Mouse (Mus musculus) bone marrow, adult 2 months (tissue): ENCODE measurements around the gene Tcf19.

ENCODE experiments used
- CTCF ChIP-seq: fragments of 200-500 bp; IDR thresholded peaks from 2 replicates; pipeline ENCODE4 v1.5.1; 2011; ENCODE audit warnings: low read length, control low read depth; ENCODE audit not compliant: control insufficient read depth, insufficient read depth
- POLR2A ChIP-seq: fragments of 200-500 bp; IDR thresholded peaks from 2 replicates; pipeline ENCODE4 v1.6.1; 2011; ENCODE audit warnings: low read depth, mild to moderate bottlenecking, control low read depth, low read length, borderline replicate concordance; ENCODE audit not compliant: control insufficient read depth

DNA sequence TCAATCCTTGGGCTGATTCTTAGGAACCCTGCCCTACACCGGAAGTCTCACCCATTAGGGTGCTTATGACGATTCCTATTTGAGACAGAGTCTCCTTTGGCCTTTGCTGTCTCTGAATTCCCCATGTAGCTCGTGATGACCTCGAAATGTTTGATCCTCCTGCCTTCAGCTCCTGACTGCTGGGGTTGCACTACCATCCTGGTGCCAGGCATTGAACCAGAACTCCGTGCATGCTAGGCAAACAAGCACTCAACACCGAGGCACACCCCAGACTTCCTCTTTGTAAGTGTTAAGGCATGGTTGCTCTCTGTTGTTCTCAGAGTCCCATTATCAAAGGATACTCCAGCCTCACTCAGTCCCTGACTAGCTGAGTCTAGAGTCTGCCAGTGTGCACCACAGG is 27.4 kb upstream of the Tcf19 start:
- TF ChIP-seq CTCF (no peak), POLR2A (no peak)
